Mouse (Mus musculus) liver, postnatal 0 days (tissue): Measurements from ENCODE around the gene Fbxw15. TPM values are rescaled to one million over a fixed set of nuclear protein-coding genes. Genes with fewer than 3 reads are reported as not detected.
"Not testable (repeated sequence)": the region's sequence is repeated elsewhere in the genome, so short reads cannot be mapped to it uniquely, and the experiment has no call there.

Source experiments
- ATAC-seq: fragments of 200-750 bp; cut with Nextera tagmentation; 2 replicates; pipeline ENCODE4 v1.8.0; 2017; ENCODE audit warnings: mild to moderate bottlenecking, moderate library complexity
- DNase-seq: peaks from one replicate; pipeline ENCODE4 v3.0.0-alpha.2; 2016
- H3K27ac ChIP-seq: fragments of 300-500 bp; sonication (generic); 2 replicates; pipeline ENCODE4 v1.5.1; 2014; ENCODE audit warnings: antibody characterized with exemption, moderate library complexity, mild to moderate bottlenecking, low read depth
- H3K27me3 ChIP-seq: fragments of 300-500 bp; sonication (generic); 2 replicates; pipeline ENCODE4 v1.6.1; 2014; ENCODE audit warnings: low read length, control low read depth, mixed read lengths; ENCODE audit not compliant: insufficient read depth
- H3K36me3 ChIP-seq: fragments of 300-500 bp; sonication (generic); replicated peaks from 2 replicates; pipeline ENCODE4 v1.6.1; 2014; ENCODE audit warnings: mild to moderate bottlenecking, control low read depth, low read length, moderate library complexity, mixed read lengths; ENCODE audit not compliant: insufficient read depth
- H3K4me1 ChIP-seq: fragments of 300-500 bp; sonication (generic); 2 replicates; pipeline ENCODE4 v1.6.1; 2014; ENCODE audit warnings: antibody characterized with exemption, mild to moderate bottlenecking, control low read depth; ENCODE audit not compliant: insufficient read depth
- H3K4me2 ChIP-seq: fragments of 300-500 bp; sonication (generic); 2 replicates; pipeline ENCODE4 v1.6.1; 2014; ENCODE audit warnings: low read depth, mild to moderate bottlenecking, low read length, moderate library complexity, mixed read lengths
- H3K4me3 ChIP-seq: fragments of 300-500 bp; sonication (generic); 2 replicates; pipeline ENCODE4 v1.5.1; 2014; ENCODE audit warnings: low read depth, low read length
- H3K9ac ChIP-seq: fragments of 300-500 bp; sonication (generic); replicated peaks from 2 replicates; pipeline ENCODE4 v1.6.1; 2014; ENCODE audit warnings: mild to moderate bottlenecking, moderate library complexity
- H3K9me3 ChIP-seq: fragments of 300-500 bp; sonication (generic); 2 replicates; pipeline ENCODE4 v1.6.1; 2016; ENCODE audit warnings: mild to moderate bottlenecking, control low read depth, low read length, mixed read lengths
- CTCF ChIP-seq: sonication (generic); IDR thresholded peaks from 2 replicates; pipeline ENCODE4 v1.5.1; 2016; ENCODE audit warnings: antibody characterized with exemption, low read depth
- EP300 ChIP-seq: IDR thresholded peaks from 2 replicates; pipeline ENCODE4 v1.6.1; 2016; ENCODE audit warnings: antibody characterized with exemption, low read depth, mild to moderate bottlenecking
- WGBS: fragments of 180-500 bp; shearing (Covaris S2); extraction: QIAGEN DNeasy Blood & Tissue Kit; methylation state at CpG from one replicate; pipeline ENCODE4 v1.1.7; 2014; ENCODE audit not compliant: insufficient replicate concordance; 5-methylcytosine and 5-hydroxymethylcytosine counted together
- polyA plus RNA-seq: library from polyadenylated mRNA; unstranded; fragments of >200 nt; fragmentation: Nextera tagmentation; extraction: Ambion mirVana; gene quantifications from 2 replicates; pipeline ENCODE4 v1.2.1, GENCODE M21; 2015

The Fbxw15 gene
- polyA plus RNA-seq = not detected in 2 replicates

GRCm38 (mm10) chr9:109568162-109568561 is at the start of gene Fbxw15:
Gene Fbxw15 (minus strand): TSS chr9:109568262.
- H3K4me2 ChIP-seq, H3K9me3 ChIP-seq, DNase-seq, H3K27me3 ChIP-seq, H3K9ac ChIP-seq, H3K4me3 ChIP-seq, H3K4me1 ChIP-seq, H3K36me3 ChIP-seq, H3K27ac ChIP-seq, ATAC-seq: not testable (repeated sequence)
- WGBS = 81% methylated on average over 4 of the region's 4 CpGs

DNA sequence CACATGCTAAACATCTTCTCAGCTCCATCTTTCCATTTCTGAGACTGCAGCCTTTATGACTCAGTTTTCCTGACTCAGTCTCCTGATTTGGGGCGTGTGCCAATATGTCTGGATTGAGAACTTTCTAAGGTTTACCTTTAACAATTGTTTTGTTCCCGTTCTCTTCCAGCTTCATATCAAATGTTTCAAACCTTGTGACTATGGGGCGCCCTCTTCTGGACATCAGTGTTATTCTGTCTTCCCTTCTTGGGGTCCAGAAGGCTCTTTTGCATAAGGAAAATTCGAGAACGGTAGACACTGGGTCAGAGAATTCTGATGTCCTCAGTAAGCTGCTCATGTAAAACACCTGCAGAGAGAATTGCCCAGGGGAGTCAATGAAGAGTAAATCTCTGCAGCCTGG is 38.8 kb upstream of the Fbxw15 start:
- not testable (repeated sequence) for H3K36me3 ChIP-seq, H3K27me3 ChIP-seq, H3K4me2 ChIP-seq, ATAC-seq, H3K9me3 ChIP-seq, H3K4me1 ChIP-seq, H3K4me3 ChIP-seq, H3K27ac ChIP-seq, H3K9ac ChIP-seq
- WGBS = 36% methylated on average over 5 of the region's 5 CpGs
- peak; percentile 40 for TF ChIP-seq CTCF
- peak; percentile 15 for DNase-seq

DNA sequence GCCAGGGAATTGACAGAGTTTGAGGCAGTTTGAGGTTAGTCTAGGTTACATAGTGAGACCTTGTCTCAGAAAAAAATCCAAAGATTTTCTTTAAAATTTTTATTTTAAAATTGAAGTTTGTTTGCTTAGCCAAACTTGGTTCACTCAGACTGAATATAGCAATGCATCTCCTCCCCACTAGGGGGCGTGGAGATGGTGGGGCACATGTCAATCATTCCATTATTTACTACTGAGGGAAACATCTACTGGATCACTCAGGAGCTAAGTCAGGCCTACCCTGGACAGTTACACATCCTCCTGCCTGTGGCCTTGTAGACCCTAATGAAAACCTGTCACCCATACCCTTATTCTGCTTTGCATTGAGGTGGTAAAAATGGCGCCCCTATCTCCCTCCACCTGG is 34.1 kb upstream of the Fbxw15 start:
- H3K4me2 ChIP-seq = not testable (repeated sequence)

GRCm38 (mm10) chr9:109597226-109597625 is 29.2 kb upstream of the Fbxw15 start:
- no peaks in the 10 kb centered on the region for H3K9me3 ChIP-seq
- no peak overlapping the region for H3K9ac ChIP-seq
- no peak overlapping the region for H3K27ac ChIP-seq
- ATAC-seq = no peak
- H3K4me1 ChIP-seq = no peaks in the 10 kb centered on the region
- no peaks in the 10 kb centered on the region for H3K36me3 ChIP-seq
- DNase-seq = no peak
- H3K27me3 ChIP-seq = no peaks in the 10 kb centered on the region
- H3K4me2 ChIP-seq = no peak overlapping the region
- no peak overlapping the region for H3K4me3 ChIP-seq
- TF ChIP-seq EP300 = no peak
- no peak for TF ChIP-seq CTCF

More for the DNA sequence above, 34.1 kb upstream of the Fbxw15 start:
- DNase-seq, H3K36me3 ChIP-seq, H3K27me3 ChIP-seq, ATAC-seq, H3K4me1 ChIP-seq, H3K9me3 ChIP-seq, H3K4me3 ChIP-seq, H3K27ac ChIP-seq, H3K9ac ChIP-seq: not testable (repeated sequence)
- 47% methylated on average over 2 of the region's 2 CpGs for WGBS
- TF ChIP-seq CTCF = peak; percentile 48

- no peak overlapping the region for H3K4me2 ChIP-seq
- no peaks in the 10 kb centered on the region for H3K4me1 ChIP-seq
- ATAC-seq (no peak), DNase-seq (no peak)
- 73% methylated on average over 2 of the region's 2 CpGs for WGBS
- TF ChIP-seq EP300 (no peak), CTCF (no peak)
- no peak overlapping the region for H3K9ac ChIP-seq
- H3K9me3 ChIP-seq = no peaks in the 10 kb centered on the region
- H3K27ac ChIP-seq = no peak overlapping the region
- H3K4me3 ChIP-seq = no peak overlapping the region
- H3K27me3 ChIP-seq = no peaks in the 10 kb centered on the region
- H3K36me3 ChIP-seq = no peaks in the 10 kb centered on the region
Measured at GRCm38 (mm10) chr9:109594866-109595265, 26.8 kb upstream of the Fbxw15 start.

GRCm38 (mm10) chr9:109565546-109565945 is 2.5 kb downstream of the Fbxw15 start:
- Histone ChIP-seq H3K27me3 (no peaks in the 10 kb centered on the region), H3K4me1 (0 out of 2 replicates have a peak, but pooled peaks cover 2% of the 10 kb centered on the region), H3K27ac (no peak overlapping the region), H3K4me2 (no peak overlapping the region), H3K36me3 (no peaks in the 10 kb centered on the region), H3K9ac (no peak overlapping the region), H3K4me3 (no peak overlapping the region), H3K9me3 (no peaks in the 10 kb centered on the region)
- DNase-seq (no peak), ATAC-seq (no peak)
- TF ChIP-seq CTCF = no peak
- TF ChIP-seq EP300 = no peak
- WGBS = 47% methylated on average over 1 of the region's 1 CpGs

- not testable (repeated sequence) for H3K4me3 ChIP-seq, DNase-seq, H3K36me3 ChIP-seq, H3K9me3 ChIP-seq, ATAC-seq, H3K27ac ChIP-seq, H3K27me3 ChIP-seq, H3K4me1 ChIP-seq, H3K4me2 ChIP-seq, H3K9ac ChIP-seq
Measured at GRCm38 (mm10) chr9:109562106-109562505, 6.0 kb downstream of the Fbxw15 start.
